Mouse (Mus musculus): Measurements from ENCODE around the gene Slc6a19.

DNA sequence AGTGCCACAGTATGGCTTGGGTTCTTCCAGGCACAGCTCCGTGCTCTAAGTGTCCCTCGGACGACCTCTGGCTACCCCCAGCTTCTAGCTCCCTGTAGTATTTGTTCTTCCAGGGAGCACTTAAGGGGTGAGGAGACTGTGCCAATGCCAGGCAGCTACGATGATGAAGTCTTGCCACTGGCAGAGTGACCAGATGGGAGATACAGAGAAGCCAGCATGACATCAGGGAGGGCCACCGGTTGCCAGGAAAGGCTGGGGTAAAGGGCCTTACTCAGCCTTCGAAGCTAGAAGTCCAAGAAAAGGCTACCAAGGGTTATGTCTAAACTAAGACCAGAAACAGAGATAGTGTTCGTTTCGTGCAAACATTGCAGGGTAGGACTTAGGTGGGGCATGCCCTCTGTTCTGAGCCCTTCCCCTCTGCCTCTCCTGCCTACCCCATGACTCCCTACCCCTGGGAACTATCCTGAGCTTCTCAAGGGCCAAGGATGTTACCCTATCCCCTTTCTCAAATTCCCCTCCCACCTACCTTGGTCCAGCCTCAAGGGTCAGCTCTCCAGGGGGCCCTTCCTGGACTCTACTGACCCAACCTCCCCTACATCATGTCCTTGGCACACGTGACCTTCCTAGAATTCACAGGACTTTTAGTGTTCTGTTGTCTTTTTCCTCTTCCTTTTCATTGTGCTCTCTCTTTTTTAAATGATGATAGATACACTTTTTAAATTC lies 3.3 kb downstream of the Slc6a19 start:
- TF ChIP-seq POLR2A (IDR thresholded peaks at IDR 0.05; ENCODE audit: insufficient read depth, low read depth, low read length): no peak
- TF ChIP-seq CTCF (IDR thresholded peaks at IDR 0.05; ENCODE audit: insufficient read depth, low read depth, low read length): no peak
